Mouse (Mus musculus): ENCODE data around the gene Tagln2.

Gene Tagln2

GRCm38 (mm10) chr1:172499765-172500441 lies at the start of gene Tagln2:
Tagln2 (plus strand) TSS chr1:172500047.
- TF ChIP-seq CTCF (conservative IDR thresholded peaks at IDR 0.05; ENCODE audit: low read length) (no peak), POU5F1 (IDR thresholded peaks at IDR 0.05; ENCODE audit: borderline replicate concordance, low read length) (no peak), NANOG (IDR thresholded peaks at IDR 0.05; ENCODE audit: borderline replicate concordance, low read length) (no peak)
- Histone ChIP-seq H3K4me1 (replicated peaks; ENCODE audit: low read depth, low read length) (peaks cover 87% of the 10 kb centered on the region), H3K4me3 (replicated peaks; ENCODE audit: low read length) (peak within 1 kb of the TSS; percentile 87), H3K27me3 (ENCODE audit: insufficient read depth, low read length) (peaks cover 16% of the 10 kb centered on the region), H3K36me3 (ENCODE audit: insufficient read depth, low read length) (peaks cover 32% of the 10 kb centered on the region), H3K9me3 (ENCODE audit: low read length) (no peaks in the 10 kb centered on the region)

GRCm38 (mm10) chr1:172450226-172450625 lies 49.6 kb upstream of the Tagln2 start:
- TF ChIP-seq NANOG (IDR thresholded peaks at IDR 0.05; ENCODE audit: borderline replicate concordance, low read length) (no peak), POU5F1 (IDR thresholded peaks at IDR 0.05; ENCODE audit: borderline replicate concordance, low read length) (no peak), CTCF (conservative IDR thresholded peaks at IDR 0.05; ENCODE audit: low read length) (no peak)
- Histone ChIP-seq H3K4me1 (replicated peaks; ENCODE audit: low read depth, low read length) (peaks cover 21% of the 10 kb centered on the region), H3K9me3 (ENCODE audit: low read length) (no peaks in the 10 kb centered on the region), H3K4me3 (replicated peaks; ENCODE audit: low read length) (no peak overlapping the region), H3K36me3 (ENCODE audit: insufficient read depth, low read length) (no peaks in the 10 kb centered on the region), H3K27me3 (ENCODE audit: insufficient read depth, low read length) (no peaks in the 10 kb centered on the region)

DNA sequence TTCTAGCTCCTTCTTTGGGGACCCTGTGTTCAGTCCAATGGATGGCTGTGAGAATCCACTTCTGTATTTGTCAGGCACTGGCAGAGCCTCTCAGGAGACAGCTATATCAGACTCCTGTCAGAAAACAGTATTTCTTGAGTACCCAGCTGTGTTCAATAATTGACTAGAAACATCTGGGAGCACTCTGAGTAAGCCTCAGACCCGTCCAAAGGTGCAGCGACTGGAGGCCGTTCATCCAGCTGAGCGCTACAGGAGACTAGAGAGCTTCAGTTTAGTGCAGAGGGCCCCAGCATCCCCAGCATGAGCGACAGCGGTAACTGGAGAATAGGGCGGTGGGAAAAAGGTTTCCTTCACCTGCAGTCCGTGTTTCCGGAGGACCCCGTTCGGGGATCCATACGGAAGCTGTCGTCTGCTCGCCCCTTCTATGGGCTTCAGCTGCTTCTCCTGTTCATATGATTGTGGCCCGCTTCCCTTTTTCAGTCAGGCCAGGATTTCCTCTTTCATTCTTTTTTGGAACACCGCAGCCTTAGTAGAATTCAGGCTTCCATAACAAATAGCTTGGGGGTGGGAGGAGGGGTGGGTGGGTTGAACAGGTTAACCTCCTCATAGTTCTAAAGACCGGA lies 48.9 kb upstream of the Tagln2 start:
- TF ChIP-seq CTCF (conservative IDR thresholded peaks at IDR 0.05; ENCODE audit: low read length) (no peak), POU5F1 (IDR thresholded peaks at IDR 0.05; ENCODE audit: borderline replicate concordance, low read length) (no peak), NANOG (IDR thresholded peaks at IDR 0.05; ENCODE audit: borderline replicate concordance, low read length) (no peak)
- Histone ChIP-seq H3K4me1 (replicated peaks; ENCODE audit: low read depth, low read length) (peaks cover 25% of the 10 kb centered on the region), H3K9me3 (ENCODE audit: low read length) (no peaks in the 10 kb centered on the region)

DNA sequence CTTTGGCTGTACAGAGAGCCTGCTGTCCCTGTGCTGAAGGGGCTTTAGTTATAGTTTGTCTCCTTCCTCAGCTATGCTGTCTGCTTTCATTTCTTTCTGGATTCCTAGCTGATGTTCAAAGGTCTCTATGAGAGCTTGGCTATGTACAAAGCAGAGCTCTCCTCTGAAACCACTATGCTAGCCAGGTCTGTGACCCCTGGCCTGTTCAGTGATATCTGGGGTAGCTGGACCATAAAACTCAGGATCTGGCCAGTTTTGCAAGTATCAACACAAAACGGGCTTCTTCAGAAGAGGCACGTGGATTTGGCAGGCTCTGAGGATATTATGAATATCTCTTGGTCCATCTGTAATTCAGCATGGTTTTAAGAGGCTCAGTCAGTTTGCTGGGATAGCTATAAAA lies 46.9 kb upstream of the Tagln2 start:
- no peak overlapping the region for H3K4me3 ChIP-seq (replicated peaks; ENCODE audit: low read length)
- H3K36me3 ChIP-seq (ENCODE audit: insufficient read depth, low read length) = no peaks in the 10 kb centered on the region
- H3K27me3 ChIP-seq (ENCODE audit: insufficient read depth, low read length) = no peaks in the 10 kb centered on the region
- TF ChIP-seq POU5F1 (IDR thresholded peaks at IDR 0.05; ENCODE audit: borderline replicate concordance, low read length) (no peak), CTCF (conservative IDR thresholded peaks at IDR 0.05; ENCODE audit: low read length) (no peak), NANOG (IDR thresholded peaks at IDR 0.05; ENCODE audit: borderline replicate concordance, low read length) (no peak)
- peaks cover 3% of the 10 kb centered on the region; the same call in 1 of the 2 replicates for H3K9me3 ChIP-seq (ENCODE audit: low read length)
- H3K4me1 ChIP-seq (replicated peaks; ENCODE audit: low read depth, low read length) = peaks cover 36% of the 10 kb centered on the region

More for the DNA sequence above, 48.9 kb upstream of the Tagln2 start:
- Histone ChIP-seq H3K4me3 (replicated peaks; ENCODE audit: low read length) (no peak overlapping the region), H3K27me3 (ENCODE audit: insufficient read depth, low read length) (no peaks in the 10 kb centered on the region), H3K36me3 (ENCODE audit: insufficient read depth, low read length) (no peaks in the 10 kb centered on the region)

DNA sequence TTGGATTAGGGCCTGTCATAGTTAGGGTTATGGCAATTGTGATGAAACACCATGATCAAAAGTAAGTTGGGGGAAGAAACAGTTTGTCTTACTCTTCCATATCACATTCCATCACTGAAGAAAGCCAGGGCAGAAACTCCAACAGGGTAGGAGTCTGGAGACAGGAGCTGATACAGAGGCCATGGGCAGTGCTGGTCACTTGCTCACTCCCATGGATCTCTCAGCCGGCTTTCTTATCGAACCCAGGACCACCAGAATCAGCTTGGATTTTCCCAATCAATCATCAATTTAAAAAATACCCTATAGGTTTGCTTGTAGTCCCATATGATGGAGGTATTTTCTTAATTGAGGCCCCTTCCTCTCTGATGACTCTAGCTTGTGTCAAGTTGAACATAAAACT lies 46.0 kb upstream of the Tagln2 start:
- no peak for TF ChIP-seq POU5F1 (IDR thresholded peaks at IDR 0.05; ENCODE audit: borderline replicate concordance, low read length)
- no peak for TF ChIP-seq CTCF (conservative IDR thresholded peaks at IDR 0.05; ENCODE audit: low read length)
- TF ChIP-seq NANOG (IDR thresholded peaks at IDR 0.05; ENCODE audit: borderline replicate concordance, low read length) = no peak

DNA sequence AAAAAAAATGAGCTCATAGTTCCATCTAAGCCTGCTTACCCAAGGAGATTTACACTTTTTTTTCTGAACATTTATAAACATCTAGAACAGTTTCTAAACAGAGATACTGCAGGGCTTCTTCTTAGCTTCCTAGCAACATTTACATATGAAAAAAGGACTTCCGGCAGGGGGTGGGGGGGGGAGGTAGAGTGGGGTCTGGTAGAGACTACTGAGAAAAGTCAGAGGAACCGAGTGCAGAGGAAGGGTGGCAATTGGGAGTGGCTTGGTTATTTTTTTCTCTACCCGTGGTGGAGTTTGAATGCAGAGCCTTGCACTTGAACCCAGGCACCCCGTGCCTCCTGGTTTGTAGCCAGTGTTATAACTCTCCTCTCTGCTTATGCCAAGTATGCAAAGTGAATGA lies 44.4 kb upstream of the Tagln2 start:
- peaks cover 3% of the 10 kb centered on the region; the same call in 1 of the 2 replicates for H3K9me3 ChIP-seq (ENCODE audit: low read length)
- H3K36me3 ChIP-seq (ENCODE audit: insufficient read depth, low read length) = no peaks in the 10 kb centered on the region
- H3K4me1 ChIP-seq (replicated peaks; ENCODE audit: low read depth, low read length) = peaks cover 44% of the 10 kb centered on the region
- H3K27me3 ChIP-seq (ENCODE audit: insufficient read depth, low read length) = no peaks in the 10 kb centered on the region
- TF ChIP-seq NANOG (IDR thresholded peaks at IDR 0.05; ENCODE audit: borderline replicate concordance, low read length) (no peak), POU5F1 (IDR thresholded peaks at IDR 0.05; ENCODE audit: borderline replicate concordance, low read length) (no peak), CTCF (conservative IDR thresholded peaks at IDR 0.05; ENCODE audit: low read length) (no peak)
- peak overlapping the region; percentile 55 for H3K4me3 ChIP-seq (replicated peaks; ENCODE audit: low read length)

More for the DNA sequence above, 46.0 kb upstream of the Tagln2 start:
- peaks cover 45% of the 10 kb centered on the region for H3K4me1 ChIP-seq (replicated peaks; ENCODE audit: low read depth, low read length)
- H3K9me3 ChIP-seq (ENCODE audit: low read length) = peaks cover 3% of the 10 kb centered on the region; the same call in 1 of the 2 replicates
- no peak overlapping the region for H3K4me3 ChIP-seq (replicated peaks; ENCODE audit: low read length)
- no peaks in the 10 kb centered on the region for H3K27me3 ChIP-seq (ENCODE audit: insufficient read depth, low read length)
- H3K36me3 ChIP-seq (ENCODE audit: insufficient read depth, low read length) = no peaks in the 10 kb centered on the region

- Histone ChIP-seq H3K9me3 (ENCODE audit: low read length) (peaks cover 3% of the 10 kb centered on the region; the same call in 1 of the 2 replicates), H3K4me1 (replicated peaks; ENCODE audit: low read depth, low read length) (peaks cover 41% of the 10 kb centered on the region), H3K4me3 (replicated peaks; ENCODE audit: low read length) (peak overlapping the region; percentile 55), H3K36me3 (ENCODE audit: insufficient read depth, low read length) (no peaks in the 10 kb centered on the region), H3K27me3 (ENCODE audit: insufficient read depth, low read length) (no peaks in the 10 kb centered on the region)
- TF ChIP-seq NANOG (IDR thresholded peaks at IDR 0.05; ENCODE audit: borderline replicate concordance, low read length) (no peak), CTCF (conservative IDR thresholded peaks at IDR 0.05; ENCODE audit: low read length) (no peak), POU5F1 (IDR thresholded peaks at IDR 0.05; ENCODE audit: borderline replicate concordance, low read length) (no peak)
Observed at GRCm38 (mm10) chr1:172456001-172456677, 43.7 kb upstream of the Tagln2 start.

GRCm38 (mm10) chr1:172457196-172457595 lies 42.7 kb upstream of the Tagln2 start:
- peaks cover 36% of the 10 kb centered on the region for H3K4me1 ChIP-seq (replicated peaks; ENCODE audit: low read depth, low read length)
- H3K9me3 ChIP-seq (ENCODE audit: low read length) = peaks cover 3% of the 10 kb centered on the region; the same call in 1 of the 2 replicates
- TF ChIP-seq CTCF (conservative IDR thresholded peaks at IDR 0.05; ENCODE audit: low read length) (no peak), POU5F1 (IDR thresholded peaks at IDR 0.05; ENCODE audit: borderline replicate concordance, low read length) (no peak), NANOG (IDR thresholded peaks at IDR 0.05; ENCODE audit: borderline replicate concordance, low read length) (no peak)
- no peak overlapping the region for H3K4me3 ChIP-seq (replicated peaks; ENCODE audit: low read length)
- H3K27me3 ChIP-seq (ENCODE audit: insufficient read depth, low read length) = no peaks in the 10 kb centered on the region
- no peaks in the 10 kb centered on the region for H3K36me3 ChIP-seq (ENCODE audit: insufficient read depth, low read length)
